Mouse (Mus musculus): ENCODE results near the gene Ereg. TPM values are rescaled to one million over a fixed set of nuclear protein-coding genes. Genes with fewer than 3 reads are reported as not detected.

The Ereg gene
- polyA plus RNA-seq, 1 experiment from 2014 or later = not detected

DNA sequence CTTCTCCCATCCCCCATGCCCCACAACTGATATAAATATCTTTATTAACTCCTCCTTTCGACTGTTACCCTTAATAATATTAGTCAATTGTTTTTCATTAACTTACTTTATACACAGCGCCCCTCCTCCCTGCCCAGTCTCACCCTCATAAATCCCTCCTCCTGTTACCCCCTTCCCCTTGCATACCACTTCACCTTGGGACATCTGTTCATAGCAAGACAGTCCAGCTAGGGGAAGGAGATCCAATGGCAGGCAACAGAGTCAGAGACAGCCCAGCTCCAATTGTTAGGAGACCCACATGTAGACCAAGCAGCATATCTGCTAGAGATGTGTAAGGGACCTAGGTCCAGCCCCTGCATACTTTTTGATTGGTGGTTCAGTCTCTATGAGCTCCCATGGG, 35.5 kb upstream of the Ereg start:
- Histone ChIP-seq H3K9ac (ENCODE audit: low read length) (no peak overlapping the region), H3K27ac (replicated peaks in 1 of 2; ENCODE audit: control insufficient read depth in 1 of 2, insufficient read depth in 1 of 2, low read depth in 2 of 2, low read length in 2 of 2) (no peak overlapping the region), H3K27me3 (ENCODE audit: control insufficient read depth, insufficient read depth, low read length) (no peaks in the 10 kb centered on the region), H3K9me3 (ENCODE audit: control insufficient read depth, low read length) (no peaks in the 10 kb centered on the region), H3K4me3 (ENCODE audit: control insufficient read depth in 1 of 2, insufficient read depth in 1 of 2, low read depth in 1 of 2, low read length in 2 of 2) (no peak overlapping the region), H3K4me1 (ENCODE audit: control insufficient read depth in 2 of 2, insufficient read depth in 2 of 2, low read length in 2 of 2) (peaks cover 0 to 10% of the 10 kb centered on the region in 2 experiments; a peak in 2 of 4 replicates), H3K36me3 (ENCODE audit: control insufficient read depth, insufficient read depth, low read length) (no peaks in the 10 kb centered on the region), H3K4me2 (ENCODE audit: low read length) (no peak overlapping the region)
- WGBS = 75% methylated on average over 2 of the region's 2 CpGs
- ATAC-seq (ENCODE audit: insufficient number of reproducible peaks, insufficient read depth, low FRiP score, low read depth) = no peak

DNA sequence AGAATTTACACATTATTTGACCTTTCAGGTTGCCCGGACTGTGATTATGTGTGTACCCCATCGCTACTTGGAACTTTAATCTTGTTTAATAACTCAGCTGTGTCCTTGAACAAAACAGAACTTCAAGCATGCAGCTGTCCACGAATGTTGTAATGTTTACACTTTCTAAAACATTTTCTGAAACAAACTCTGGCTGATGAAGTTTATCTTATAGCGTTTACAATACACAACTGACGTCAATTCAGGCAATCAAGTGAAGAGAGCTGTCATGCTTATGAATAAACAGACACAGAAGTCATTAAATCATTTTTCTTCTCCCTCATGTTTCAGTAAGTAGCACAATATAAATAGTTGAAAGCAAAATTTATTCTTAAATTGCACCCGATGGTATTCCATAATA, 26.4 kb upstream of the Ereg start:
- Histone ChIP-seq H3K27me3 (ENCODE audit: control insufficient read depth, insufficient read depth, low read length) (no peaks in the 10 kb centered on the region), H3K27ac (replicated peaks in 1 of 2; ENCODE audit: control insufficient read depth in 1 of 2, insufficient read depth in 1 of 2, low read depth in 2 of 2, low read length in 2 of 2) (no peak overlapping the region), H3K9ac (ENCODE audit: low read length) (no peak overlapping the region), H3K9me3 (ENCODE audit: control insufficient read depth, low read length) (no peaks in the 10 kb centered on the region), H3K4me2 (ENCODE audit: low read length) (no peak overlapping the region), H3K4me3 (ENCODE audit: control insufficient read depth in 1 of 2, insufficient read depth in 1 of 2, low read depth in 1 of 2, low read length in 2 of 2) (no peak overlapping the region), H3K4me1 (ENCODE audit: control insufficient read depth in 2 of 2, insufficient read depth in 2 of 2, low read length in 2 of 2) (no peaks in the 10 kb centered on the region), H3K36me3 (ENCODE audit: control insufficient read depth, insufficient read depth, low read length) (no peaks in the 10 kb centered on the region)
- 82% methylated on average over 6 of the region's 6 CpGs for WGBS
- no peak for ATAC-seq (ENCODE audit: insufficient number of reproducible peaks, insufficient read depth, low FRiP score, low read depth)

DNA sequence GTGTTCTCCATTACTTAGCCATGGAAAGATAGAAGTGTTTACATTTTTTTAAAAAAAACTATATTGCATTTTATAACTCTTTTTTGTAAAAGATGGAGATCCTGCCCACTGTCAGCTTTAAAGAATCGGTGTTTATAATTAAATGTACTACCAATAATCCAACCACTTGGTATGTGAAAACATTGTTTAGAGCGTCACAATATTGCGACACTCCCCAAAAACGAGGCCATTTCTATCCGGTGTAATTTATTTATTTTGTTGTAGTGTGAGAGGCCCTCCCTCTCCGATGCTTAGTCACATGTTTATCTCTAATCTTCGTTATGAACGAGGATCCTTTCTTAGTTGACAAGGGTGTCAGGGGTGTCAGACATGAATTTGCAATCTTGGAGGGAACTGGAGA, 26.0 kb upstream of the Ereg start:
- Histone ChIP-seq H3K36me3 (ENCODE audit: control insufficient read depth, insufficient read depth, low read length) (no peaks in the 10 kb centered on the region), H3K4me2 (ENCODE audit: low read length) (no peak overlapping the region), H3K4me3 (ENCODE audit: control insufficient read depth in 1 of 2, insufficient read depth in 1 of 2, low read depth in 1 of 2, low read length in 2 of 2) (no peak overlapping the region), H3K9me3 (ENCODE audit: control insufficient read depth, low read length) (no peaks in the 10 kb centered on the region), H3K4me1 (ENCODE audit: control insufficient read depth in 2 of 2, insufficient read depth in 2 of 2, low read length in 2 of 2) (no peaks in the 10 kb centered on the region), H3K27ac (replicated peaks in 1 of 2; ENCODE audit: control insufficient read depth in 1 of 2, insufficient read depth in 1 of 2, low read depth in 2 of 2, low read length in 2 of 2) (no peak overlapping the region), H3K27me3 (ENCODE audit: control insufficient read depth, insufficient read depth, low read length) (no peaks in the 10 kb centered on the region), H3K9ac (ENCODE audit: low read length) (no peak overlapping the region)
- ATAC-seq (ENCODE audit: insufficient number of reproducible peaks, insufficient read depth, low FRiP score, low read depth) = no peak
- WGBS = 80% methylated on average over 8 of the region's 8 CpGs

DNA sequence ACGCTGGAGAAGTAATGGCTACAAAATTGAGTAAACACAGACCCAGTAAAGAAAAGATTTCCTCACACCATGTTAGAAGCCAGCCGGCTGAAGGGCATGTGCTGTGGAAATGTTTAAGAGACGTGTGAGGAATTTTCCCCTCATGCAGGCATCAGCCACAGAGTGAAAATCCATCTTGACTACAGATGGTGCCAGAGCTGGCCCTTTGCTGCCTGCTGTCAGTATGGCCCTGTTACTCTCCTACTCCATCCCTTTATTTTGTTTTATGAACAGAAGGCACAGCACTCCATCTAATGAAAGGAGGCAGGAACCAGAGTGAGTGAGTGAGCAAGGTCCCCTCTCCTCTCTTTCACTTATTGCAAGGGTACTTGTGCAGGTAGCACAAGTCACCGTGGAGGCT, 2.1 kb upstream of the Ereg start:
- H3K27ac ChIP-seq (replicated peaks in 1 of 2; ENCODE audit: control insufficient read depth in 1 of 2, insufficient read depth in 1 of 2, low read depth in 2 of 2, low read length in 2 of 2) = no peak overlapping the region
- no peaks in the 10 kb centered on the region for H3K9me3 ChIP-seq (ENCODE audit: control insufficient read depth, low read length)
- no peak overlapping the region for H3K4me2 ChIP-seq (ENCODE audit: low read length)
- H3K9ac ChIP-seq (ENCODE audit: low read length) = no peak overlapping the region
- no peaks in the 10 kb centered on the region for H3K36me3 ChIP-seq (ENCODE audit: control insufficient read depth, insufficient read depth, low read length)
- peaks cover 3 to 4% of the 10 kb centered on the region in 2 experiments; a peak in 1 of 4 replicates for H3K4me1 ChIP-seq (ENCODE audit: control insufficient read depth in 2 of 2, insufficient read depth in 2 of 2, low read length in 2 of 2)
- H3K4me3 ChIP-seq (ENCODE audit: control insufficient read depth in 1 of 2, insufficient read depth in 1 of 2, low read depth in 1 of 2, low read length in 2 of 2) = no peak overlapping the region
- WGBS = 63% methylated on average over 4 of the region's 4 CpGs
- ATAC-seq (ENCODE audit: insufficient number of reproducible peaks, insufficient read depth, low FRiP score, low read depth) = no peak
- H3K27me3 ChIP-seq (ENCODE audit: control insufficient read depth, insufficient read depth, low read length) = no peaks in the 10 kb centered on the region

DNA sequence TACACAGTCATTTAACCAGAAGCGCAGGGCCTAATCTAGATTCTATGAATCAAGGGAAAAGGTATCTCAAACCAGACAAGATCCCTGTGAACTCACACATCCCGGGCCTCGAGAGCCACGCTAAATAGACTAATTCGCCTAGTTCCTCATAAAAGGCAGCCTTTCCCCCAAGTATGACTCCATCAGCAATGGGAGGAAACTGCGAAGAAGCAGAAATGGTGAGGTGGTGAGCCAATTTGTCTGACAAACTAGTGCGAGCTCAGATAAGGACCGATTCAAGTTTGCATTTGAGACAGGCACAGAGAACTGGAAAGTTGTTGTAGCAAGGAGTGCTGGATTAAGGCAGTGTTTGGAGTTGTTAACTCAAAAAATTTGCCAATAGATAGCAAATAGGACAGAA, 796 bp upstream of the Ereg start:
- no peaks in the 10 kb centered on the region for H3K36me3 ChIP-seq (ENCODE audit: control insufficient read depth, insufficient read depth, low read length)
- no peak for ATAC-seq (ENCODE audit: insufficient number of reproducible peaks, insufficient read depth, low FRiP score, low read depth)
- no peak overlapping the region; the same call in 1 of the 2 replicates for H3K9ac ChIP-seq (ENCODE audit: low read length)
- peak overlapping the region; percentile 19 to 33; a peak in 2 of 4 replicates for H3K27ac ChIP-seq (replicated peaks in 1 of 2; ENCODE audit: control insufficient read depth in 1 of 2, insufficient read depth in 1 of 2, low read depth in 2 of 2, low read length in 2 of 2)
- no peaks in the 10 kb centered on the region for H3K9me3 ChIP-seq (ENCODE audit: control insufficient read depth, low read length)
- no peaks in the 10 kb centered on the region for H3K27me3 ChIP-seq (ENCODE audit: control insufficient read depth, insufficient read depth, low read length)
- peak overlapping the region in 1 of 2 experiments; percentile 47; a peak in 2 of 4 replicates for H3K4me3 ChIP-seq (ENCODE audit: control insufficient read depth in 1 of 2, insufficient read depth in 1 of 2, low read depth in 1 of 2, low read length in 2 of 2)
- WGBS = 52% methylated on average over 8 of the region's 8 CpGs
- H3K4me2 ChIP-seq (ENCODE audit: low read length) = peak overlapping the region; percentile 92
- H3K4me1 ChIP-seq (ENCODE audit: control insufficient read depth in 2 of 2, insufficient read depth in 2 of 2, low read length in 2 of 2) = peaks cover 3 to 4% of the 10 kb centered on the region in 2 experiments; a peak in 1 of 4 replicates

DNA sequence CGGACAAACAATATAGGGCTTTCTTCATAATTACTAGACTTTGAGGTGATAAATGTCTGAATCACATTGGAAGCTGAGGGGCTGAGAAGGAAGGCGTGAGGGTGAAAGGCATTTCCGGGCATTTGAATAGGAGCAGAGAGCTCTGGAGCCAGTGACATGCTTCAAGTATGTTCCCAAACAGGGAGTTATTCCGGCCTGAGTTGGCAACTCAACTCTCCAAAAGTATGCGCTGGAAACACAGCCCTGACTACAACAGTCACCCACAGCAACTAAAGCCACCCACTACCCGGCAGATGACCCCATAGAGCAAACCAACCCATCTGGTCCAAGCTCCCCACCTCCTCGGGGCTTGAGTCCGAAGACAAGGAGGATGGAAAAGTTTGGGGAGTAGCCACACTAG, 396 bp upstream of the Ereg start:
- no peaks in the 10 kb centered on the region for H3K36me3 ChIP-seq (ENCODE audit: control insufficient read depth, insufficient read depth, low read length)
- H3K4me3 ChIP-seq (ENCODE audit: control insufficient read depth in 1 of 2, insufficient read depth in 1 of 2, low read depth in 1 of 2, low read length in 2 of 2) = peak overlapping the region; percentile 42 to 47
- no peaks in the 10 kb centered on the region for H3K27me3 ChIP-seq (ENCODE audit: control insufficient read depth, insufficient read depth, low read length)
- ATAC-seq (ENCODE audit: insufficient number of reproducible peaks, insufficient read depth, low FRiP score, low read depth) = no peak
- peaks cover 3 to 4% of the 10 kb centered on the region in 2 experiments; a peak in 1 of 4 replicates for H3K4me1 ChIP-seq (ENCODE audit: control insufficient read depth in 2 of 2, insufficient read depth in 2 of 2, low read length in 2 of 2)
- H3K9ac ChIP-seq (ENCODE audit: low read length) = peak overlapping the region; percentile 46
- H3K27ac ChIP-seq (replicated peaks in 1 of 2; ENCODE audit: control insufficient read depth in 1 of 2, insufficient read depth in 1 of 2, low read depth in 2 of 2, low read length in 2 of 2) = no peak overlapping the region; a peak in 1 of 4 replicates
- 19% methylated on average over 8 of the region's 8 CpGs for WGBS
- peak overlapping the region; percentile 92 for H3K4me2 ChIP-seq (ENCODE audit: low read length)
- no peaks in the 10 kb centered on the region for H3K9me3 ChIP-seq (ENCODE audit: control insufficient read depth, low read length)

DNA sequence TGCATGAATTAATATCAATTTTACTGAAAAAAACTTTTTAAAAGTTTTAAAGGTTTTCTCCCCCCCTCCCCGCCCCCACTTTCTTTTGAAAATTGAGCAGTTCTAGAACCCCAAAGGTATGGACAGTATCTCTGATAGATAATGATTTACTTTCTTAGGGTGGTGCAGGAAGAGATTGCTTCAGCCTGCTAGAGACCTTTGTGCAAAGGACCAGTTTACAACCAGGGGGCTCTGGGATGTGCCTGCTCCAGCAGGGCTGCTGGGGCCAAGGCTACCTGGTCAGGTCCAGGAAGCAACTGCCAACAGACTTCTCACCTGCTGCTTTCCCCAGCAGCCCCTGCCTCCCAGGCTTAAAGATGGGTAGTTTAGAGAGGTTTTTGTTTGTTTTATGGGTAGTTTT, 599 bp downstream of the Ereg start:
- peak overlapping the region; percentile 42 to 47 for H3K4me3 ChIP-seq (ENCODE audit: control insufficient read depth in 1 of 2, insufficient read depth in 1 of 2, low read depth in 1 of 2, low read length in 2 of 2)
- peak overlapping the region; percentile 92 for H3K4me2 ChIP-seq (ENCODE audit: low read length)
- no peak overlapping the region for H3K9ac ChIP-seq (ENCODE audit: low read length)
- H3K36me3 ChIP-seq (ENCODE audit: control insufficient read depth, insufficient read depth, low read length) = no peaks in the 10 kb centered on the region
- no peaks in the 10 kb centered on the region for H3K9me3 ChIP-seq (ENCODE audit: control insufficient read depth, low read length)
- ATAC-seq (ENCODE audit: insufficient number of reproducible peaks, insufficient read depth, low FRiP score, low read depth) = no peak
- H3K27me3 ChIP-seq (ENCODE audit: control insufficient read depth, insufficient read depth, low read length) = no peaks in the 10 kb centered on the region
- H3K27ac ChIP-seq (replicated peaks in 1 of 2; ENCODE audit: control insufficient read depth in 1 of 2, insufficient read depth in 1 of 2, low read depth in 2 of 2, low read length in 2 of 2) = no peak overlapping the region
- peaks cover 3 to 4% of the 10 kb centered on the region in 2 experiments; a peak in 1 of 4 replicates for H3K4me1 ChIP-seq (ENCODE audit: control insufficient read depth in 2 of 2, insufficient read depth in 2 of 2, low read length in 2 of 2)
- 80% methylated on average over 1 of the region's 1 CpGs for WGBS

DNA sequence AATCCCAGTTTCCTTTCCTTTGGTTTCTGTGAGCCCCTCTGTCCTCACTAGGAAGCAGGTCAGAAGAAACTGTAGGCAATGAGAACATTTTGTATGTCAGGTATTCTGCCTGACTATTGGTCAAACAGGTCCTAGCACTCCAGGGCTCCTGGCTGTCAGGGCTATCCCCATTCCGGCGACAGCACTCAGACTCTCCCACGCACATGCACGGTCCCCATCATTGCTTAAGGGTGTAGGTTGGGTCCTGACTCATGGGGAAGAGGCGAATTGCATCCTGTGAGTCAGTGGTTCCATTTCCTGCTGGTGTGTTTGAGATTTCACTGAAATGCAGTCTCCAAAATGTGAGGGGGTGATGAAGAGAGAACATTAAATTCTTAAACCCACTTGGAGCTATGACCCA, 8.6 kb downstream of the Ereg start:
- Histone ChIP-seq H3K4me3 (ENCODE audit: control insufficient read depth in 1 of 2, insufficient read depth in 1 of 2, low read depth in 1 of 2, low read length in 2 of 2) (no peak overlapping the region), H3K4me1 (ENCODE audit: control insufficient read depth in 2 of 2, insufficient read depth in 2 of 2, low read length in 2 of 2) (no peaks in the 10 kb centered on the region), H3K4me2 (ENCODE audit: low read length) (no peak overlapping the region), H3K9me3 (ENCODE audit: control insufficient read depth, low read length) (no peaks in the 10 kb centered on the region), H3K36me3 (ENCODE audit: control insufficient read depth, insufficient read depth, low read length) (no peaks in the 10 kb centered on the region), H3K9ac (ENCODE audit: low read length) (no peak overlapping the region), H3K27me3 (ENCODE audit: control insufficient read depth, insufficient read depth, low read length) (no peaks in the 10 kb centered on the region), H3K27ac (replicated peaks in 1 of 2; ENCODE audit: control insufficient read depth in 1 of 2, insufficient read depth in 1 of 2, low read depth in 2 of 2, low read length in 2 of 2) (no peak overlapping the region)
- WGBS = 55% methylated on average over 5 of the region's 5 CpGs
- no peak for ATAC-seq (ENCODE audit: insufficient number of reproducible peaks, insufficient read depth, low FRiP score, low read depth)

Measured in heart, embryonic 14.5 days (tissue).